Mouse (Mus musculus) limb, embryonic 14.5 days (tissue): ENCODE results near the gene Prkcz. TPM values are rescaled to one million over a fixed set of nuclear protein-coding genes. Genes with fewer than 3 reads are reported as not detected.

ENCODE experiments used
- ATAC-seq: fragments of 200-750 bp; cut with Nextera tagmentation; 2 replicates; pipeline ENCODE4 v1.8.0; 2017; ENCODE audit warnings: low read depth, moderate number of reproducible peaks, moderate TSS enrichment; ENCODE audit not compliant: low FRiP score
- DNase-seq: peaks from one replicate; pipeline ENCODE4 v3.0.0-alpha.2; 2015; ENCODE audit warnings: low spot score
- H3K27ac ChIP-seq: fragments of 300-500 bp; sonication (generic); replicated peaks from 2 replicates; pipeline ENCODE4 v1.5.1; 2014; ENCODE audit warnings: low read depth, mild to moderate bottlenecking, low read length, moderate library complexity, mixed read lengths
- H3K27me3 ChIP-seq: fragments of 300-500 bp; sonication (generic); 2 replicates; pipeline ENCODE4 v1.6.1; 2014; ENCODE audit warnings: low read length, mixed read lengths; ENCODE audit not compliant: control insufficient read depth, insufficient read depth
- H3K36me3 ChIP-seq: fragments of 300-500 bp; sonication (generic); 2 replicates; pipeline ENCODE4 v1.6.1; 2014; ENCODE audit warnings: mild to moderate bottlenecking, low read length, moderate library complexity, mixed read lengths; ENCODE audit not compliant: control insufficient read depth, insufficient read depth
- H3K4me1 ChIP-seq: fragments of 300-500 bp; sonication (generic); 2 replicates; pipeline ENCODE4 v1.6.1; 2014; ENCODE audit warnings: antibody characterized with exemption, low read length, mixed read lengths; ENCODE audit not compliant: control insufficient read depth, insufficient read depth
- H3K4me2 ChIP-seq: fragments of 300-500 bp; sonication (generic); replicated peaks from 2 replicates; pipeline ENCODE4 v1.6.1; 2014; ENCODE audit warnings: low read depth, mild to moderate bottlenecking, low read length, moderate library complexity; ENCODE audit not compliant: severe bottlenecking
- H3K4me3 ChIP-seq: fragments of 300-500 bp; sonication (generic); replicated peaks from 2 replicates; pipeline ENCODE4 v1.5.1; 2014; ENCODE audit warnings: low read length
- H3K9ac ChIP-seq: fragments of 300-500 bp; sonication (generic); 2 replicates; pipeline ENCODE4 v1.6.1; 2014; ENCODE audit warnings: mild to moderate bottlenecking, low read depth, low read length, moderate library complexity; ENCODE audit not compliant: severe bottlenecking
- H3K9me3 ChIP-seq: fragments of 300-500 bp; sonication (generic); 2 replicates; pipeline ENCODE4 v1.6.1; 2016; ENCODE audit warnings: low read length; ENCODE audit not compliant: control insufficient read depth
- POLR2A ChIP-seq: fragments of 200-500 bp; IDR thresholded peaks from 2 replicates; pipeline ENCODE4 v1.8.0; 2012; ENCODE audit warnings: inconsistent platforms, mild to moderate bottlenecking, moderate library complexity, borderline replicate concordance; ENCODE audit not compliant: insufficient read depth, insufficient read length; ENCODE audit errors: extremely low read depth
- WGBS: fragments of 180-500 bp; shearing (Covaris S2); extraction: QIAGEN DNeasy Blood & Tissue Kit; methylation state at CpG from one replicate; pipeline ENCODE4 v1.1.7; 2014; 5-methylcytosine and 5-hydroxymethylcytosine counted together
- polyA plus RNA-seq, 2 experiments: library from polyadenylated mRNA; depleted of rRNA in 1 of 2; stranded (reverse) in 1 of 2; unstranded in 1 of 2; fragments of >200 nt; fragmentation: Nextera tagmentation in 1 of 2; extraction: Ambion mirVana in 1 of 2; gene quantifications; 2 replicates each; pipeline versions ENCODE4 v1.2.1 to v1.2.3; 2012 to 2014

The Prkcz gene
- polyA plus RNA-seq, 2 experiments = 7.1 to 7.4 TPM

GRCm38 (mm10) chr4:155383326-155383725, 22.2 kb upstream of the Prkcz start:
- DNase-seq = no peak
- 76% methylated on average over 4 of the region's 4 CpGs for WGBS
- H3K27me3 ChIP-seq = no peaks in the 10 kb centered on the region
- H3K9me3 ChIP-seq = no peaks in the 10 kb centered on the region
- no peak overlapping the region for H3K27ac ChIP-seq
- H3K9ac ChIP-seq = no peak overlapping the region
- no peak overlapping the region for H3K4me2 ChIP-seq
- no peak for ATAC-seq
- H3K4me1 ChIP-seq = no peaks in the 10 kb centered on the region
- H3K4me3 ChIP-seq = no peak overlapping the region
- H3K36me3 ChIP-seq = no peaks in the 10 kb centered on the region
- no peak for TF ChIP-seq POLR2A

- no peaks in the 10 kb centered on the region for H3K36me3 ChIP-seq
- H3K9ac ChIP-seq = no peak overlapping the region
- no peak for ATAC-seq
- WGBS = 21% methylated on average over 9 of the region's 9 CpGs
- H3K4me2 ChIP-seq = no peak overlapping the region
- H3K27me3 ChIP-seq = no peaks in the 10 kb centered on the region
- no peak overlapping the region for H3K27ac ChIP-seq
- DNase-seq = no peak
- no peaks in the 10 kb centered on the region for H3K4me1 ChIP-seq
- no peak for TF ChIP-seq POLR2A
- H3K4me3 ChIP-seq = no peak overlapping the region
- no peaks in the 10 kb centered on the region for H3K9me3 ChIP-seq
Observed at GRCm38 (mm10) chr4:155382752-155383151, 21.6 kb upstream of the Prkcz start.

GRCm38 (mm10) chr4:155381974-155382373, 20.8 kb upstream of the Prkcz start:
- H3K4me2 ChIP-seq = no peak overlapping the region
- no peaks in the 10 kb centered on the region for H3K4me1 ChIP-seq
- TF ChIP-seq POLR2A = no peak
- no peak overlapping the region for H3K4me3 ChIP-seq
- H3K9ac ChIP-seq = no peak overlapping the region
- no peaks in the 10 kb centered on the region for H3K36me3 ChIP-seq
- no peaks in the 10 kb centered on the region for H3K9me3 ChIP-seq
- H3K27me3 ChIP-seq = no peaks in the 10 kb centered on the region
- 38% methylated on average over 7 of the region's 7 CpGs for WGBS
- ATAC-seq (no peak), DNase-seq (no peak)
- H3K27ac ChIP-seq = no peak overlapping the region

GRCm38 (mm10) chr4:155371797-155372735, 10.9 kb upstream of the Prkcz start:
- WGBS = 75% methylated on average over 5 of the region's 5 CpGs
- Histone ChIP-seq H3K9ac (no peak overlapping the region), H3K36me3 (no peaks in the 10 kb centered on the region), H3K4me1 (no peaks in the 10 kb centered on the region), H3K27me3 (no peaks in the 10 kb centered on the region), H3K9me3 (no peaks in the 10 kb centered on the region), H3K4me2 (no peak overlapping the region), H3K4me3 (no peak overlapping the region), H3K27ac (no peak overlapping the region)
- no peak for ATAC-seq
- TF ChIP-seq POLR2A = no peak
- DNase-seq = no peak

GRCm38 (mm10) chr4:155370737-155371715, 9.9 kb upstream of the Prkcz start:
- Histone ChIP-seq H3K27ac (no peak overlapping the region), H3K9ac (no peak overlapping the region), H3K9me3 (no peaks in the 10 kb centered on the region), H3K4me1 (no peaks in the 10 kb centered on the region), H3K27me3 (peaks cover 3% of the 10 kb centered on the region; the same call in 1 of the 2 replicates), H3K4me2 (no peak overlapping the region), H3K36me3 (no peaks in the 10 kb centered on the region), H3K4me3 (no peak overlapping the region)
- ATAC-seq = no peak
- no peak for TF ChIP-seq POLR2A
- no peak for DNase-seq
- WGBS = 85% methylated on average over 15 of the region's 15 CpGs
